Mouse (Mus musculus) gastrocnemius, adult 2 months (tissue): ENCODE results near the gene Dap. TPM values are rescaled to one million over a fixed set of nuclear protein-coding genes. Genes with fewer than 3 reads are reported as not detected.
A peak's percentile ranks its signal among the peaks of the same experiment; 100 is the strongest.

Experiments used
- DNase-seq: peaks from one replicate; pipeline ENCODE4 v3.0.0; 2022
- H3K27ac ChIP-seq: fragments of 200-600 bp; 2 replicates; pipeline ENCODE4 v1.8.1; 2022; ENCODE audit warnings: mild to moderate bottlenecking
- H3K4me3 ChIP-seq: fragments of 200-600 bp; 2 replicates; pipeline ENCODE4 v1.8.1; 2022; ENCODE audit warnings: mild to moderate bottlenecking, moderate library complexity
- CTCF ChIP-seq: fragments of 200-600 bp; IDR thresholded peaks from 2 replicates; pipeline ENCODE4 v1.8.1; 2022; ENCODE audit warnings: antibody characterized with exemption, mild to moderate bottlenecking, moderate library complexity
- intact Hi-C: fragments of 180-260 bp; cut with DNase I; formaldehyde crosslinking; loops from one replicate; pipeline ENCODE4 v1.15.1; 2025
- total RNA-seq, 2 experiments: library from RNA; stranded (reverse); gene quantifications; 2 replicates each; pipeline ENCODE4 v1.2.3; 2021

Gene Dap
- total RNA-seq, 2 experiments from 2014 or later: 6.2 to 11.4 TPM

GRCm38 (mm10) chr15:31223596-31224134, 449 bp upstream of the Dap start:
- peak overlapping the region; percentile 100 for H3K4me3 ChIP-seq
- intact Hi-C loops: no loop called here
- TF ChIP-seq CTCF: no peak
- peak overlapping the region; percentile 91 for H3K27ac ChIP-seq
- no peak for DNase-seq

- no peak for TF ChIP-seq CTCF
- Histone ChIP-seq H3K27ac (peak overlapping the region; percentile 91), H3K4me3 (peak overlapping the region; percentile 100)
- intact Hi-C loops: no loop called here
- no peak for DNase-seq
Measured at GRCm38 (mm10) chr15:31224806-31225642, 910 bp downstream of the Dap start.

GRCm38 (mm10) chr15:31225643-31226325, 1.7 kb downstream of the Dap start:
- no peak for TF ChIP-seq CTCF
- Histone ChIP-seq H3K27ac (peak overlapping the region; percentile 91; the same call in 1 of the 2 replicates), H3K4me3 (peak overlapping the region; percentile 100)
- intact Hi-C loops: no loop called here
- DNase-seq: no peak

GRCm38 (mm10) chr15:31226464-31226863, 2.4 kb downstream of the Dap start:
- no peak for DNase-seq
- H3K27ac ChIP-seq: no peak overlapping the region
- intact Hi-C loops: no loop called here
- TF ChIP-seq CTCF: no peak
- no peak overlapping the region for H3K4me3 ChIP-seq

- intact Hi-C loops: no loop called here
- TF ChIP-seq CTCF: no peak
- DNase-seq: no peak
- no peak overlapping the region for H3K4me3 ChIP-seq
- H3K27ac ChIP-seq: no peak overlapping the region
Measured at GRCm38 (mm10) chr15:31227793-31228192, 3.7 kb downstream of the Dap start.

GRCm38 (mm10) chr15:31233006-31233405, 8.9 kb downstream of the Dap start:
- H3K4me3 ChIP-seq: no peak overlapping the region
- intact Hi-C loops: no loop called here
- DNase-seq: no peak
- no peak overlapping the region for H3K27ac ChIP-seq
- TF ChIP-seq CTCF: no peak

- intact Hi-C loops: no loop called here
- no peak for DNase-seq
- TF ChIP-seq CTCF: no peak
Measured at GRCm38 (mm10) chr15:31235794-31236548, 11.9 kb downstream of the Dap start.

GRCm38 (mm10) chr15:31236549-31236907, 12.4 kb downstream of the Dap start:
- Histone ChIP-seq H3K4me3 (no peak overlapping the region), H3K27ac (no peak overlapping the region)
- no peak for DNase-seq
- TF ChIP-seq CTCF: no peak
- intact Hi-C loops: no loop called here

More at GRCm38 (mm10) chr15:31235794-31236548, 11.9 kb downstream of the Dap start:
- Histone ChIP-seq H3K27ac (no peak overlapping the region), H3K4me3 (no peak overlapping the region)

- no peak overlapping the region for H3K4me3 ChIP-seq
- DNase-seq: no peak
- TF ChIP-seq CTCF: no peak
- no peak overlapping the region for H3K27ac ChIP-seq
- intact Hi-C loops: no loop called here
Measured at GRCm38 (mm10) chr15:31237368-31237767, 13.3 kb downstream of the Dap start.

- no peak for DNase-seq
- H3K4me3 ChIP-seq: no peak overlapping the region
- no peak overlapping the region for H3K27ac ChIP-seq
- intact Hi-C loops: no loop called here
- no peak for TF ChIP-seq CTCF
Measured at GRCm38 (mm10) chr15:31237898-31238297, 13.8 kb downstream of the Dap start.

- DNase-seq: no peak
- TF ChIP-seq CTCF: no peak
- Histone ChIP-seq H3K27ac (no peak overlapping the region), H3K4me3 (no peak overlapping the region)
- intact Hi-C loops: no loop called here
Measured at GRCm38 (mm10) chr15:31238611-31239010, 14.5 kb downstream of the Dap start.

GRCm38 (mm10) chr15:31239713-31240112, 15.6 kb downstream of the Dap start:
- H3K27ac ChIP-seq: no peak overlapping the region
- intact Hi-C loops: no loop called here
- DNase-seq: no peak
- no peak overlapping the region for H3K4me3 ChIP-seq
- TF ChIP-seq CTCF: no peak
